In the genomic region with DNA sequence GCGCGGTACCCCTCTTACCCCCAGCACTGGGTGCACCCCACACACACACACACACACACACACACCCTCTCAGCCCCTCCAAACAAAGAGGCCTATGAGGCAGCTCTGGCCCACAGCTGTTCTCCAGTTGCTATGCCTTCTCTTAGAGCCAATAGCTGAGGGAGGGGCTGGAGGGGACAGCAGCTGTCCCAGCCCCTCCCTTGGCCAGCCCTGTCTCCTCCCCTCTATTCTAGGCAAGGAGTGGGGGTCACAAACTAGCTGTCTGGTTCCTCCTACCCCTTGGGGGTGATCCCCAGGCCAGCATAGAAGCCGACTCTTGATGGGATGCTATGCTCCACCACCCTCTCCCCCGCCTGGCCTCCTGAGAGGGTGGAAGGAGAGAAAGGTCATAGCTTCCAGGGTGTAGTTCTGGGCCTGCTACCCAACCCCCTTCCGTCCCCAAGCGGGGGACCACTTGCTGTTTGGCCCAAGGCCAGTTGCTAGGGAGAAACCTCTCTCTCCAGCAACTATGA, we compare ENCODE assay signal across 9 mouse cellular contexts. TPM values are rescaled to one million over a fixed set of nuclear protein-coding genes. Genes with fewer than 3 reads are reported as not detected.
DNase-seq lines count a peak whose midpoint lies in the region; ATAC-seq and TF ChIP-seq lines count a peak whose summit lies in the region.
"Had no signal": no experiment of that assay in that cellular context is flagged by ENCODE, and none has a peak within 500 bp of the region (broad histone marks: within the 10 kb centered on the region; RNA-seq: fewer than 3 reads in every experiment).

No protein-coding gene starts in this region.

- H3K4me3 ChIP-seq in ES-E14 (ENCODE audit: insufficient read depth in 1 of 2, low read depth in 1 of 2, low read length in 2 of 2, poor library complexity in 1 of 2, severe bottlenecking in 1 of 2) = peak overlapping the region; percentile 12 to 18; a peak in 1 of 4 replicates
- H3K4me3 ChIP-seq in intestine, embryonic 14.5 days (ENCODE audit: low read depth, low read length) = peak overlapping the region; percentile 62
- H3K4me3 ChIP-seq: erythroblast, embryonic 14.5 days had no signal

- H3K9ac ChIP-seq in ES-E14 (ENCODE audit: insufficient read depth, low read depth, low read length, poor library complexity, severe bottlenecking) = no peak overlapping the region
- H3K9ac ChIP-seq in intestine, embryonic 14.5 days (ENCODE audit: low read length) = peak overlapping the region; percentile 72

- DNase-seq in ES-E14 (ENCODE audit: low read depth, low spot score) = no peak
- peak; percentile 76 for DNase-seq in brain, adult 2 months (ENCODE audit: low read depth, low spot score)
- peak; percentile 69 for DNase-seq in gastrocnemius, postnatal 25 days
- peak; percentile 65 for DNase-seq in intestine, embryonic 14.5 days (ENCODE audit: low spot score)
- peak; percentile 53 for DNase-seq in retina, embryonic 14.5 days (ENCODE audit: low spot score)
- no peak for DNase-seq in cerebellum, adult 18-20 months
- DNase-seq in thymus, postnatal 25 days = no peak

- no peaks in the 10 kb centered on the region for H3K9me3 ChIP-seq in ES-E14 (ENCODE audit: control insufficient read depth, insufficient read depth, low read depth, low read length)
- no peaks in the 10 kb centered on the region for H3K9me3 ChIP-seq in intestine, embryonic 14.5 days (ENCODE audit: control insufficient read depth, low read length)

- 17% methylated on average over 6 of the region's 6 CpGs for WGBS in intestine, embryonic 14.5 days

- H3K27ac ChIP-seq in ES-E14 (ENCODE audit: insufficient read depth, low read depth, low read length, poor library complexity, severe bottlenecking) = peak overlapping the region; percentile 33; the same call in 1 of the 2 replicates
- H3K27ac ChIP-seq in intestine, embryonic 14.5 days (ENCODE audit: low read depth) = peak overlapping the region; percentile 90

- peaks cover 0 to 23% of the 10 kb centered on the region in 2 experiments; a peak in 2 of 4 replicates for H3K4me1 ChIP-seq in ES-E14 (ENCODE audit: control insufficient read depth in 2 of 2, insufficient read depth in 2 of 2, low read length in 2 of 2, poor library complexity in 1 of 2)
- peaks cover 25% of the 10 kb centered on the region for H3K4me1 ChIP-seq in intestine, embryonic 14.5 days (replicated peaks; ENCODE audit: control insufficient read depth, insufficient read depth, low read length)

- in situ Hi-C loops in ES-E14 (cut with MboI; ENCODE audit: low sequenced_read_pairs in 2 of 2, unreplicated experiment in 2 of 2) = no loop called here

- peaks cover 3% of the 10 kb centered on the region; the same call in 1 of the 2 replicates for H3K27me3 ChIP-seq in intestine, embryonic 14.5 days (replicated peaks; ENCODE audit: control insufficient read depth, insufficient read depth, low read length)

- peak; percentile 38 for ATAC-seq in intestine, embryonic 14.5 days (replicated peaks; ENCODE audit: low FRiP score, low TSS enrichment, low read depth)
- ATAC-seq in erythroblast, adult 5-6 weeks (replicated peaks; ENCODE audit: low FRiP score, poor library complexity, severe bottlenecking) = no peak

- H3K36me3 ChIP-seq in ES-E14 (ENCODE audit: control insufficient read depth, insufficient read depth, low read length, poor library complexity, severe bottlenecking) = no peaks in the 10 kb centered on the region; the same call in 1 of the 2 replicates
- peaks cover 20% of the 10 kb centered on the region for H3K36me3 ChIP-seq in intestine, embryonic 14.5 days (ENCODE audit: control insufficient read depth, insufficient read depth, low read length)

- H3K4me2 ChIP-seq in intestine, embryonic 14.5 days (ENCODE audit: low read length) = peak overlapping the region; percentile 74

TF ChIP-seq in ES-E14, 5 proteins besides CTCF, POLR2A, EP300 and RAD21:
- TF ChIP-seq MAFK (IDR thresholded peaks at IDR 0.05; ENCODE audit: insufficient read depth, low read depth, low read length) (no peak), HCFC1 (IDR thresholded peaks at IDR 0.05; ENCODE audit: borderline replicate concordance, insufficient read depth, low read length) (no peak), ZNF384 (IDR thresholded peaks at IDR 0.05; ENCODE audit: low read depth, low read length) (no peak), ZC3H11A (IDR thresholded peaks at IDR 0.05; ENCODE audit: borderline replicate concordance, low read depth, low read length) (no peak), CHD2 (IDR thresholded peaks at IDR 0.05; ENCODE audit: low read depth, low read length) (no peak)

RNA-seq across cellular contexts. Expression of a gene that starts 2.9 kb away (rescaled TPM):
- 64.9 and 86.4 TPM in 2 replicates for total RNA-seq in ES-E14 (2012; rRNA removed)
- 100 to 1,000 TPM; 420 to 954 TPM for total RNA-seq in gastrocnemius, postnatal 25 days (2021)
- 14.7 and 15.8 TPM in 2 replicates for polyA plus RNA-seq in intestine, embryonic 14.5 days (2014; fragmentation: Nextera tagmentation; extraction: Ambion mirVana)
- not detected in 2 replicates for total RNA-seq in erythroblast, adult 5-6 weeks (2015; ENCODE audit: low replicate concordance)
- not detected in 2 replicates for total RNA-seq in erythroblast, adult 5-6 weeks (2017; ENCODE audit: low replicate concordance)
- polyA plus RNA-seq: erythroblast, embryonic 14.5 days had no signal

RNA-seq across cellular contexts. Expression of a gene that starts 31.5 kb away (rescaled TPM):
- 173 and 182 TPM in 2 replicates for total RNA-seq in ES-E14 (2012; rRNA removed)
- total RNA-seq in gastrocnemius, postnatal 25 days (2021) = 100 to 1,000 TPM in 1 of 2 experiments, 10 to 100 TPM in 1; 90.2 to 102 TPM
- 291 and 300 TPM in 2 replicates for polyA plus RNA-seq in intestine, embryonic 14.5 days (2014; fragmentation: Nextera tagmentation; extraction: Ambion mirVana)
- total RNA-seq in erythroblast, adult 5-6 weeks (2015; ENCODE audit: low replicate concordance) = 61.9 and 77.2 TPM in 2 replicates
- total RNA-seq in erythroblast, adult 5-6 weeks (2017; ENCODE audit: low replicate concordance) = 27.2 and 37.2 TPM in 2 replicates

RNA-seq across cellular contexts. Expression of a gene that starts 35.2 kb away (rescaled TPM):
- total RNA-seq in ES-E14 (2012; rRNA removed) = 1.0 and 1.4 TPM in 2 replicates
- total RNA-seq in gastrocnemius, postnatal 25 days (2021) = not detected
- 0.28 TPM in 1 of 2 replicates, not detected in the other for polyA plus RNA-seq in intestine, embryonic 14.5 days (2014; fragmentation: Nextera tagmentation; extraction: Ambion mirVana)
- not detected in 2 replicates for total RNA-seq in erythroblast, adult 5-6 weeks (2015; ENCODE audit: low replicate concordance)
- total RNA-seq in erythroblast, adult 5-6 weeks (2017; ENCODE audit: low replicate concordance) = not detected in 2 replicates
- polyA plus RNA-seq: erythroblast, embryonic 14.5 days had no signal

RNA-seq across cellular contexts. Expression of a gene that starts 39.9 kb away (rescaled TPM):
- 10.5 and 18.2 TPM in 2 replicates for total RNA-seq in ES-E14 (2012; rRNA removed)
- total RNA-seq in gastrocnemius, postnatal 25 days (2021) = 10 to 100 TPM in 1 of 2 experiments, 1 to 10 TPM in 1; 8.0 to 14.1 TPM
- 12.3 and 14.7 TPM in 2 replicates for polyA plus RNA-seq in intestine, embryonic 14.5 days (2014; fragmentation: Nextera tagmentation; extraction: Ambion mirVana)
- not detected in 2 replicates for total RNA-seq in erythroblast, adult 5-6 weeks (2015; ENCODE audit: low replicate concordance)
- not detected in 2 replicates for total RNA-seq in erythroblast, adult 5-6 weeks (2017; ENCODE audit: low replicate concordance)
- polyA plus RNA-seq: erythroblast, embryonic 14.5 days had no signal

RNA-seq across cellular contexts. Expression of a gene that starts 47.7 kb away (rescaled TPM):
- total RNA-seq in ES-E14 (2012; rRNA removed) = 0.11 and 0.13 TPM in 2 replicates
- total RNA-seq in gastrocnemius, postnatal 25 days (2021) = under 1 TPM; 0.13 to 0.32 TPM
- 0.41 and 0.69 TPM in 2 replicates for polyA plus RNA-seq in intestine, embryonic 14.5 days (2014; fragmentation: Nextera tagmentation; extraction: Ambion mirVana)
- total RNA-seq in erythroblast, adult 5-6 weeks (2015; ENCODE audit: low replicate concordance) = not detected in 2 replicates
- total RNA-seq in erythroblast, adult 5-6 weeks (2017; ENCODE audit: low replicate concordance) = not detected in 2 replicates
- polyA plus RNA-seq: erythroblast, embryonic 14.5 days had no signal

Comparison
In these comparisons a context has a peak if more than half of its experiments do, and no peak if none do; other contexts are left out.
1. DNase-seq: peak in brain, adult 2 months (single experiment), gastrocnemius, postnatal 25 days (single experiment), intestine, embryonic 14.5 days (single experiment) and retina, embryonic 14.5 days (single experiment); none in ES-E14 (single experiment), cerebellum, adult 18-20 months (0 of 2) and thymus, postnatal 25 days (single experiment).
2. RNA of a gene that starts 2.9 kb away (total RNA-seq): 420 to 954 TPM in gastrocnemius, postnatal 25 days and 64.9 to 86.4 TPM in ES-E14; not detected in erythroblast, adult 5-6 weeks; every median in the first group is over 10 times any median in the second.